Mouse (Mus musculus): ENCODE results near the gene Gm3194.
"Not testable (repeated sequence)": the region's sequence is repeated elsewhere in the genome, so short reads cannot be mapped to it uniquely, and the experiment has no call there.

The Gm3194 gene

GRCm38 (mm10) chr14:5455367-5455766, at the start of gene Gm3194:
Gm3194 (minus strand) TSS chr14:5455467.
- DNase-seq (ENCODE audit: low read depth, low spot score): not testable (repeated sequence)

GRCm38 (mm10) chr14:5501374-5501773, 46.1 kb upstream of the Gm3194 start, which contains the start of gene Gm3488:
Gm3488 (plus strand) TSS chr14:5501674.
- not testable (repeated sequence) for DNase-seq (ENCODE audit: low read depth, low spot score)

GRCm38 (mm10) chr14:5483907-5484306, 28.6 kb upstream of the Gm3194 start, which contains the start of gene Gm3187:
Gm3187 (plus strand) TSS chr14:5484207.
- not testable (repeated sequence) for DNase-seq (ENCODE audit: low read depth, low spot score)

GRCm38 (mm10) chr14:5477730-5478129, 22.5 kb upstream of the Gm3194 start, which contains the start of gene Gm8246:
Gm8246 (minus strand) TSS chr14:5477830.
- DNase-seq (ENCODE audit: low read depth, low spot score): not testable (repeated sequence)

GRCm38 (mm10) chr14:5460469-5460868, 5.2 kb upstream of the Gm3194 start:
- DNase-seq (ENCODE audit: low read depth, low spot score): not testable (repeated sequence)

GRCm38 (mm10) chr14:5388949-5389348, 66.3 kb downstream of the Gm3194 start, which contains the start of gene Gm3500:
Gm3500 (minus strand) TSS chr14:5389049.
- DNase-seq (ENCODE audit: low read depth, low spot score): not testable (repeated sequence)
